Mouse (Mus musculus) urinary bladder, postnatal 10 days (tissue): ENCODE measurements around the gene Parg.
"Not testable (repeated sequence)": the region's sequence is repeated elsewhere in the genome, so short reads cannot be mapped to it uniquely, and the experiment has no call there.

Experiments
- DNase-seq: peaks from one replicate; pipeline ENCODE4 v3.0.0; 2022; ENCODE audit warnings: low spot score

Parg gene

DNA sequence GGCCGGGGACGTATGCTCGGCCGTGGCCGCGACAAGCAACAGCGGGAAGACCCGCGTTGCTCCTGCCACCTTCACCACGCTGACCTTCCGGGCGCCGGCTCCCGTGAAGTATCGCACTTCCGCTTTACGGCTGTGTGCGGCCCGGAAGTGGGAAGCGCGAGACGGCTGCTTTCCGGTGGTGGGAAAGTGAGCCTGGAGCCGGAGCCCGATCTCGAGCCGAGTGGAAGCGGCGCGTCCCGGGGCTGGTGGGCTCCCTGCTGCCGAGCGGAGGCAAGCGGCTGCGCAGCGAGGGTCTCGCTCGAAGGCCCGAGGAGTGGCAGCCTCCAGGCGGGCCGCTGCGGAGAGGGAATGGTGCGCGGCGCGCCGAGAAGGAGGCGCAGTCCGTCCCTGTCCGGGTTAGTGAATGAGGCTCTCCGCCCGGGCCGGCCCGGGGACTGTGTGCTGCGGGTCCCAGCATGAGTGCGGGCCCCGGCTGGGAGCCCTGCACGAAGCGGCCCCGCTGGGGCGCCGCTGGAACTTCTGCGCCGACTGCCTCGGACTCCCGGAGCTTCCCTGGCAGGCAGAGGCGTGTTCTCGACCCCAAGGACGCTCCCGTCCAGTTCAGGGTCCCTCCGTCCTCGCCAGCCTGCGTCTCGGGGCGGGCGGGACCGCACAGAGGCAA lies at the start of gene Parg, which contains the start of gene Timm23:
Parg (plus strand) TSS at position 159 of the 661 bp plus-strand sequence.
Timm23 (minus strand) TSS at position 108 of the 661 bp plus-strand sequence.
- peak; percentile 52 for DNase-seq

DNA sequence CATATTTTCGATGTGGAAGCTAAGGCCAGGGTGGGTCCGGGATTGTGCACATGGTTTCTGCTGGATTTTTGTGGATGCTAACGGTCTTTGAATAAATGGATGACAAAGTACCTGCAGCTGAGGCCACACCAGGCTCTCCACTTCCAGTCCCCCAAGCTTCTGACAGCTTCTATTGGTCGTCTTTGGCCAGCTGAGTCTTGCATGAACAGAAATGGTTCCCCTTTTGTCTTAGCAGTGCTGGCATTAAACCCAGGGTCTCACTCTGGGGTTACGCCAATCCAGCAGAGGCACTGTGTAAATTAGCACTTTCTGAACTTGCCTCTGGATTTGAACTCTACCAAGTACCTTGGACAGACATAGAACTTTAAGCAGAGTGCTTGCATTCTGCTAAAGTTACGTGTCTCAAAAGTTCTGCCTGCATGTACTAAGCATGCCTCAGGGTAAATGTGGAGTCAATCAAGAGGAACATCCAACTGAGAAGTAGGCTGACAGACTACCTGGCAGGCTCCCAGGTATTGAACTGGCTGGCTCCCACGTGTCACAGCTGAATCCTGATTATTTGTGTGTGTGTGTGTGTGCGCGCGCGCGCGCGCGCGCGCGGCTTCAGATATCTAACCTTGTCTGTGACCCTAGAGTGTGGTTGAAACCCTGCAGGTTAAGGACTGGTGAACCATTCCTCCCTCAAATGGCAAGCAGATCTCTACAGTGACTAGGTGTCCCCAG lies 49.3 kb upstream of the Parg start:
- DNase-seq: no peak

DNA sequence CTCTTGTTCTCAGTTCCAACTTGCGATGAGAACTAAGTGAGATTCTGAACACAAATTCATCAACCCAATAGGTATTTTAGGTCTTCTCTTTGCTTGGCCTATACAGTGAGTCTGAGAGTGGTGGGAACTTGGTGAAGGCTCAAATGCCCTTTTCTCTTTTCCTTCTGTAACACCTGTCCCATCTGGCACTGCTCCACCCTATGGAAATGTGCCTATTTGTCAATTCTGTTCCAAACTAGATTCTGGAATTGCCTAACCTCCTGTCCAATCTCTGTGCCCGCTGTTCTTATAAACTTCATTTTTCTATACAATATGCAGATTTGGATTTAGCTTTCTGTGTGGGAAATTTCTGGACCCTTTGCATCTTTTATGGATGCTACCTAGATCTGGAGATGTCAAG lies 48.6 kb upstream of the Parg start:
- no peak for DNase-seq

DNA sequence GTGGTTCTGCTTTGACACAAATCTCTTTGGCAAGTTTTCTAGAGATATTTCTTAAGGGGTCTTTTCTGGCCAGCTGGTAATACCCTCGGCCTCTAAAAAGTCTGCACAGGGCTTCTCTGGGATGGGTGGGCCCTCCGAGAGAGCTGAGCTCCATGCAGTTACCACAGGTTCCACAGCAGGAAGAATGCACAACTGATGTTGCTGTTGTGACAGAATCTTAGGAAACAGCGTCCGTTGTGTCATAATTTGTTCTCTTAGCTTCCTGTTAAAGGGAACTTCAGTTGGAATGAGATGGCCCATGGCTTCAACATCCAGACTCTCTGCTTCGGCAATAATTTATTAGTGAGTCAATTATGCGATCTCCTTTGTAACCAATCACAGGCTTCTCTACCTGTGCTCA lies 47.0 kb upstream of the Parg start:
- DNase-seq: no peak

DNA sequence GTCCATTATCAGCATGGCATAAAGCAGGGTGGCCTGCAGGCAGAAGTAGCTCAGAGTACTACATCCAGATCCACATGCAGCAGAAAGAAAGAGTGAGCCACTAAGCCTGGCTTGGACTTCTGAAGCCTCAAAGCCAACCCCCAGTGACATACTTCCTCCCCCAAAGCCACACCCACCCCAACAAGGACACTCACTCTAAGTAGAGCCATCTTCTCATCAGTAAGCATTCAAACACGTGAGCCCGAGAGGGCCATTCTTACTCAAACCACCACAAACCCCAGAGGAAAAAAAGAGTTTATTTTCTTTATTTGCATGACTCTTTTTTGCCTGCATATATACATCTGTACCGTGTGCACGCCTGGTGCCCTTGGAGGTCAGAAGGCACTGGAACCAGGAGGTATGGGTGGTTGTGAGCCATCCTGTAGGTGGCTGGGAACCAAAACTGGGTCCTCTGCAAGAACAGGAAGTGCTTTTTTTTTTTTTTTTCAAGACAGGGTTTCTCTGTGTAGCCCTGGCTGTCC lies 42.5 kb upstream of the Parg start:
- DNase-seq: no peak

DNA sequence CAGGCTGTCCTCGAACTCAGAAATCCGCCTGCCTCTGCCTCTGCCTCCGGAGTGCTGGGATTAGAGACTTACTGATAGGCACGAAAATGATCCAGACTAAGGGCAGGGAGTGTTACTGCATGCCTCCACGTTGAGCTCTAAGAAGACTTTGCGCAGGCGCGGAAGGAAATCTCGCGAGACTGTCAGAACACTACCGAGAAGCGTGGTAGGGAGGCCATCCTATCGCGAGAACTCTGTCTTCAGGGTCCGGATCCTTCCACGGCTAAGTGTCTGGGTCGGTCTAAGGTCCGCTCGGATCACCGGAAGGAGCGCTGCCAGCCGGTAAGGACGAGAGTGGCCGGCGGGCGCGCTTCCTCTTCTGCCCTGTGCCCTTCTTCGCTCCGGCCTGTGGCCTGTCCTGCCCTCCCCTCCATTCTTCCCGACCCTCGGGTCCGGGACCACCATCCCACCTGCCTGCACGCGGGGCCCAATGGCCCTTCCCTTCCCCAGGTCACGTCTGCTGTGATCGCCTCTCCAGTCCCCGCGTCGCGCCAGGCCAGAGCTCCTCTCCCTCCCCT lies 42.0 kb upstream of the Parg start, which contains the start of gene Ncoa4:
Ncoa4 (plus strand) TSS at position 176 of the 557 bp plus-strand sequence.
- peak; percentile 95 for DNase-seq

DNA sequence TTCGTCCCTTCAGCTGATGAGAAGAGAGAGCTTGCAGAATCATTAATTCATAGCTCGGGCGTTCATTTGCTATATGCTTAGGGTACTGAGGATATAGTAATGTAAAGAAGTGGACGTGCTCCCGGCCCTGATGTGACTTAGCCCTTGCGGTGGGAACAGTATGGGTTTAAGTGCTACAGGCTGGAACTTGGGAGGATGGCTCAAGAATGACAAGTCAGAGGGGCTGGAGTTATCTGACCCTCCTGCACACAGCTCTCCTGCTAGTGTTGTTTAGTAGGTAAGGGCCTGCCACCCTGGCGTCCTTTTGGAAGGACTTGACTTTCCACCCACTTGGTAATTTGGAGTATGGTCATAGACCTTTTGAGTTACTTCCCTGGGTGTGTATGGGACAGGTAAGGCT lies 41.2 kb upstream of the Parg start:
- DNase-seq: no peak

DNA sequence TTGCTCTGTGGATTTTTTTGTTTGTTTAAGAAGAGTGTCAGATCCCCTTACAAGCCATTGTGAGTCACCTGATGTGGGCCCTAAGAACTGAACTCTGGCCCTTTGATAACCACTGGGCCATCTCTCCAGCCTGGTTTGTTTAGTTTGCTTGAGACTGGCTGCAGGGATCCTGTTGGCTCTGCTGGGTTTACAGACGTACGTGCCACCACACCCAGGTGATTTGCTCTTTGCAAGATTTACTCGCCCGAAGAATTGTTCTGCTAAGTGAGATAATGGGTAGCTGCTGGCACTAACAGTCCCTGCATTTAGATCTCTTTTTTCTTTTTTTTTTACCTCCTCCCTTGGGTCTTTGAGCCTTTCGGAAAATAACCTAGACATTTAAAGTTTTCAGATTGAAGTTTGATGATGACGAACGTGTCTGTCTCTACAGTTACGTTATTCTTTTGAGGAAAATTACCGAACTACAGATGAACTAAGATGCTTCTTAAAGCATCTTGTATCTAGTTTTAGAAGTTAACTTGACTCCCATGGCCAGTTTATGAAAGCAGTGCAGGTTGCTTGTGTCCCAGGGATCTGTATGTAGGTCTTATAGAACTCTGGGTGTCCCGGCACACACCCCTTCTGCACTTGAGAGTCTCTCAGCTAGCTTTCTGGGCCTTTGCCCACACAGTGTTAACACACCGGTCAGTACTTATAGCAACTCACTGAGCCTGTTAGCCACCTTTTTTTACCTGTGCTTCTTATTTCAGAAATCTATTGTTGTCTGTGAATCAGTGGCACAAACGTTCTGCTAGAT lies 40.5 kb upstream of the Parg start:
- no peak for DNase-seq

DNA sequence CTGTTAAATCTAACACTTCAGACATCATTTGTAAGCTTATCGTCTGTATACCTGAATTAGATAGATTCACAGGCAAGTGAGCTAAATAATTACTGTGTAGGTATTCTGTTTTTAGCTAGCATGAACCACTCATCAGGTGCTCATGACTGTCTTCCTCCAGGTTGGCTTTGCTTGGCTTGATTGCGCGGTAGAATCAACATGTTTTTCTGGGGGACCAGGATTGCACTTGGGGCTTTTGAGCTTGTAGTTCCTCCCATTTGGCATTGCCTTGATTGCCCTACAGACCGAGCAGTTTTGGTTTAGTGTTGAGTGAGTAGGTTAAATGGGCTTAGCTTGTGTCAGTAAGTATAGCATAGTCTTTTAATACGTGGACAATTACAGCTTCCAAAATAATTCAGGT lies 39.5 kb upstream of the Parg start:
- DNase-seq: no peak

DNA sequence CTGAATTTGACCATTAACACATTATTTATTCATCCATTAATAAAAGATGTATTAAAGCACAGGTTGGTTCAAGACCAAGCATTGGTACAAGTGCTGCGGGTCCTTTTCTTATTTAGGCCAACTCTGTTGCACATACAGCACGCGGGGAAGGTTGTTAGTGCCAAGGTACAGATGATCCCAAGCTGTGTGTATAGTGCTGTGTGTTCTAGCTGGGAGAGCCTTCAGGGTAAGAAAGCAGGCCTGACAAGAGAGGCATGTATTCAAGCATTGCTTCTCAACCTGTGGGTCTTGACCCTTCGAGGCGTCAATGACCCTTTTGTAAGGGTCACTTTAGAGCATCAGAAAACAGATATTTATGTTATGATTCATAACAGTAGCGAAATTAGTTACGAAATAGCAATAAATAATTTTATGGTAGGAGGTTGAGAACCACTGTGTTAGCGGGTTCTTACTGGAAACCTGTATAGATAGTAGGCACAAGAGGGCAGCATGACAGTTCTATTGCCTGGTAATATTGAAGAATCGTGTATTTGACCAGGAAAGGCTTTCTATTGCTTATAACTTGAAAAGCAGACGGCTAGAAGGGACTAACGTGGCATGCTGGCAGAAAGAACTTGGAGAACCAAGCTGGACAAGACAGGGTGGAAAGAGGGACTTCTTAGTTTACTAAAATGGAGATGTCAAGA lies 38.4 kb upstream of the Parg start:
- no peak for DNase-seq

DNA sequence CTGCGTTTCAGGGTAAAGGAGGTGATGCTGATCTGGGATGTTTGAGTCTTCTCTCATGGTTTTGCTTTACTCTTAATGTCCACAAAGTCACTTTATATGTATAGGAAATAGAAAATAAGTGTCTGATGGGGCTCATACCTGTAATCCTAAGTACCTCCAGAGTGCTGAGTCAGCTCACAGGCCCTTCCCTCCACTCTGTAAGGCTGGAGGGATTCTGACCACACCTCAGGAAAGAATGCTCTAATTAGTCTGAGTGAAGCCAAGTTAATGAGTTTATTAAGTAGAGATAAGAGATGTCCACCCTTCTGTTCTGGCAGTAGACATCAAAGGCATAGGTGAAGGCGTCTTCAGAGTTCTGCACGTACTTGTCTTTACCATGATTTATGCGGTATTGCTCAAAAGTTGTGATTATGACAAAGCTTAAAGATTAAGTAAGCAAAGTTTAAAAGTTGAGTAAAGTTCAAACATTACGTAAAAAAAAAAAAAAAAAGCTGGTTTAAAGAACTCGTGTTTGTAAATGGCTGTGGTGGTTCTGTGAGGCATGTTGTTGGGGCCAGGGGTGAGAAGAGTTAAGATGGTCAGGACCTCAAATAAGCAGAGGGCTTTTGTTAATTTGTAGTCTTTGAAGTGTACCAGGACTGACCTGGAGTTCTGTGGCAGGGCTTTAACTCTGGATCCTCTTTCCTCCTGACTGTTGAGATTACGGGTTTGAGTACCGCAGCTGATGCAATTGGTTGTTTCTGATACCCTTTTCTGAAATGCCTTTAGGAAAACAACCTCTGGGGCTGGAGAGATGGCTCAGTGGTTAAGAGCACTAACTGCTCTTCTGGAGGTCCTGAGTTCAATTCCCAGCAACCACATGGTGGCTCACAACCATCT lies 37.3 kb upstream of the Parg start:
- no peak for DNase-seq

DNA sequence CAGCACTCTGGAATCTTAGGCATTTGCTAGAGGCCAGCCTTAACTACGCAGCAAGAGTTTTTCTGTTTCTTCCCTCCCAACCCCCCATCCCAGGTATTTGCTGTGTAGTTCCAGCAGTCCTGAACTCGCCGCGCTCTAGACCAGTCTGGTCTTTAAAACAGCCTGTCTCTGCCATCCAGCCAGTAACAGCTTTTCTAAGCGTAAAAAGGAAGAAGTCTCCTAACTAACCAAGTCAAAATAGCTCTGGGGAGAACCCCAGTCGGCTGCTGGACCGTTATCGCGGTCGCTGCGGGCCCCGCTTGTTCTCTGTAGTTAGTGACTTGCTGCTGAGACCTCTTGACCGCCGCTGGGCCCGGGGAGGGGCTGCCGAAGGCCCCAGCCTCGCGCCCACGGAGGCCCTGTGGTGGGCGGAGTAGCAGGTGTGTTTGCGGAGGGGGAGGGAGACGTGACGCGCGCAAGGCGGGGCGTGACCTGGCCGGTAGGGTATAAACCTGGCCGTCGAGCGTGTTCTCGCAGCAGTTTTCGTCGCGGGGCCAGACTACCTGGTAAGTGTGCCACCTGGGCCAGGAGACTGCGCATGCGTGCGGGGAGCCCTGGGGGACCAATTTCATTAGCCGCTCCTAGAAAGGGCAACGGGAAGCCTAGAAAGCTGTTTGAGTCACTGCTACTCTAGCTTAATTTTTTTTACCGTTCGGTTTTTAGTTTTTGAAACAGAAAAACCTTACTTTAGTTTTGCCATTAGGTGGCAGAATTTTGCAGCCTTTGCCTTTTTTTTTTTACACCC lies 36.3 kb upstream of the Parg start:
- peak; percentile 38 for DNase-seq

DNA sequence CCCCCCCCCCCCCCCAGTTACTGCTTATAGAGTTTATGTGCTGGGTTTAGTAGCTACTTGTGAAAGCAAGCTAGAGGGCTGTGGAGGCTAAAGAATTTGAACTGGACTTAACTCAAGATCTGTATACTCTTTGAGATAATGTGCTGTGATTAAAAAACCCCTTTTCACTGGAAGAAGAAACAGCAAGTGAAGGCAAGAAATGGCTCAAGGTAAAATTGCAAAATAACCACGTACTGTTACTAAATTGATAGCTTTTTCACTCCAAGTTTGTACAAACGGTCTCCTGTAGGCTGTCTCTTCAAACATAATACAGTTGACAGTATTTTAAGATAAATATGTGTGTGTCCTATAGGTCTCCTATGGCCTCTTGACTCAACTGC lies 35.7 kb upstream of the Parg start:
- no peak for DNase-seq

DNA sequence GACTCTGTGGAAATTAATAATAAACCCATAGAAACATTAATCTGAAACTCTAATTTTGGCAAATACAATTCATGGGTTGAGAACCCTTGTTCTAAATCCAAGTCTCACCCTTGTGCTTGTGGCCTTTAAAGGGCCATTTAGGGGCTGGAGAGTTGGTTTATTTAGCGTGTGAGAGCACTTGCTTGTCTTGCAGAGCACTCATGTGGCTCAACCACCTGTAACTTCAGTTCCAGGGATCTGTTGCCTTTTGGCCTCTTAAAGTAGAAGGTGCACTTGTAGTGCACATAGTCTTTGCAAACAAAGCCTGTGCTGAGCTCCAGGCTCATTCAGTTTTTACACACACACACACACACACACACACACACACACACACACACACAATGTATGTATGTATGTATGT lies 34.9 kb upstream of the Parg start:
- no peak for DNase-seq

DNA sequence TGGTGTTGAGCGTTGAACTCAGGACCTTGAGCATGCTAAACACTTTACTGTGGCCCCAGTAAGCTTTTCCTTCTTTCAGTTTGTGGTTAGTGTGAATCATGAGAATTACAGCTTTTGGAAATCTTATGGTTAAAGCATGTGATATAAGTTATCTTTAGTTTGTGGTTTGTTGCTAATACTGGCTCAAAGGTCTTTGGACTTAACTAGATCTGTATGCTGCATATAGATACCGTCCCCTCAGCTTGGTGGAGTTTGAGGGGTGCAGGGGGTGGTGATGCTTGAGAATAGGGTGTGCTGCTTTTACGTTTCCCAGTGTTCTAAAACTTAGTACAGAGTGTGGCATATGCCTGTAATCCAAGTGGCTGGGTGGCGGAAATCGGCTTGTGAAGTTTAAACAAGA lies 34.4 kb upstream of the Parg start:
- no peak for DNase-seq

DNA sequence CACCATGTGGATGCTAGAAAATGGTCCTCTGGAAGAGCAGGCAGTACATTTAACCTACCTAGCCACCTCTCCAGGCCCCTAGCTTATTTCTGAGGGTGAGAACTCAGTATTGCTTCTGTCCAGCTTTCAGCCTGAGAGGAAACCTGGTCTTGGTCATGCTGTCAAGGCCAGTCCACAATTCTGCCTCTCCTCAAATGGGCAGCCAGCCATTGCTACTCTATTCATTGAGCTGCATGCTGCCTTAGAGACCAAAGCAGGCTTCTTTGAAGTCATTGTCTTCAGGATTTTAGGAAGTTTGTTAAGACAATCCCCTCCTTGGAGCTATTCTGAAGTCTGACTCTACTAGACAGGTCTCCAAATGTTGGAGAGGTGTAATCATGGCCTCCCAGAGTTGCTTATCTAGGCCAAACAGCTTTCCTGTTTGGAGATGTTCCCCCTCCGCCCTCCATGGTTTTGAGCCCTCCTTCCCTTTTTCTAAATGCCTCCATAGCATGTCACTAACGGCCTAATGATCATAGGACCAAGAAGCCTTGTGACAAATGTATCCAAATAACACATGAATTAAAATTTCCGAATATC lies 33.0 kb upstream of the Parg start:
- DNase-seq: no peak

DNA sequence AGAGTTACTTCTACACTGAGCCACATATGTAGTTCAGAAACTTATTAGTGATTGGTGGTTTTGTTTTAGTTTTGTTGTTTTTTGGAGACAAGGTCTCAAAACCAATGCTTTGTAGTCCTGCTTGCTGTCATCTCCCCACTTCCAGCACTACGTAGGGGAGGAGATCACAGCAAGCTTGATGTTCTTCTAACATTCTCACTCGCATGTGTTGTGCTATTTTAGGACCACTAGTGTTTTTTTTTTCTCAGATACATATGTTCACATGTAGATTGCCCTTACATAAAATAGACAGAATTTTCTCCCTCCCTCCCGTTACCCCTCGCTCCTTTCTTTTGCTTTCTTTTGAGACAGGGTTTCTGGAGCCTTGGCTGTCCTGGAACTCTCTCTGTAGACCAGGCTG lies 31.6 kb upstream of the Parg start:
- DNase-seq: no peak

DNA sequence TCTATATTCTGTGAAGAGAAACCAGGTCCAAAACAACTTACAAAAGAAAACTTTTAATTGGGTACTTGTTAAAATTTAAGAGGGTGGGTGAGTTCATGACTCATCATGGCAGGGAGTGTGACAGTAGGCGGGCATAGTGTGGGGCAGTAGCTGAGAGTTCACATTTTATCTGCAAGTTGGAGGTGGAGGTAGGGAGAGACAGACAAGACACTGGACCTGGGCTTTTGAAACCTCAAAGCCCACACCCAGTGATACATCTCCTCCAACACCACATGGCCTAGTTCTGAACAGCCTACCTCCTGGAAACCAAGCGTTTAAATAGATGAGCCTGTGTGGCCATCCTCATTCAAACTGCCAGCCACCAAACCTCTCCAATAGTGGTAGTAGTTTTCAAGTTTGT lies 26.4 kb upstream of the Parg start:
- no peak for DNase-seq

DNA sequence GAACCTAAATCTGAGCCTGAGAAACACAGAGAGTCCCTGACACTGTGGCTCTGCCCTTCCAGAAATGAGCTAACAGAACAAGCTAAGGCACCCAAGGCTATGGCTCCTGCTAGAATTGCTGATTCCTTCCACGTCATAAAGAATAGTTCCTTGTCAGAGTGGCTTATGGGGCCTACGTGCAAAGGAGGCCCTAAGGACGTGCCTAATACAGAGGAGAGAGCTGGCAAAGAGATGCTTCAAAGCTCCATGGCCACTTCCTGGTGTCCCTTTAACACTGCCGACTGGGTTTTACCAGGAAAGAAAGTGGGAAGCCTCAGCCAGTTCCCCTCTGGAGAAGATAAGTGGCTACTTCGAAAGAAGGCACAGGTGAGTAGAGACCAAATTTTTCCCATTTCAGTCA lies 25.2 kb upstream of the Parg start:
- DNase-seq: not testable (repeated sequence)
